Mouse (Mus musculus): ENCODE measurements around the gene Limk1. TPM values are rescaled to one million over a fixed set of nuclear protein-coding genes. Genes with fewer than 3 reads are reported as not detected.

Gene Limk1
- polyA plus RNA-seq, 1 experiment = 22.3 TPM

DNA sequence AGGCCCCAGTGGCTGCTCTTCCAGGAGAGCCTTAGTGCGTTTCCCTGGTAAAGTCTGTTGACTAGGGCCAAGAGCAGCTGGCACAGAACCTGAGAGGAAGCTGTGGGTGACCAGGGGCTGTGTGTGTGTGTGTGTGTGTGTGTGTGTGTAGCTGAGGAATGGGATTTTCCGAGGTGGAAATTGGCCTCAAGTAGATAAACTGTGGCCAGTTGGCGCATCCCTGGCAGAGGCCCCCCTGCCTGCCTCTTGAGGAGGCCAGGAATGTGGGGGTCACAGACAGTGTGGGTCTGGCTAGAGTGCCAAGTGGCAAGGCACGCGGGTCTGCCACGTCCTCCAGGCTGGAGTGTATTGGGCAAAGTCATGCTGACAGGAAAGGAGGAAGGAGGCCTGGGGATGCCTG, 20.9 kb upstream of the Limk1 start:
- Histone ChIP-seq H3K36me3 (ENCODE audit: control insufficient read depth, insufficient read depth) (no peaks in the 10 kb centered on the region), H3ac (ENCODE audit: control insufficient read depth, insufficient read length) (no peak overlapping the region), H3K27me3 (ENCODE audit: control insufficient read depth, insufficient read depth, insufficient read length) (peaks cover 42% of the 10 kb centered on the region), H3K79me2 (ENCODE audit: control insufficient read depth, insufficient read depth) (no peaks in the 10 kb centered on the region), H3K4me3 (no peak overlapping the region), H3K4me2 (ENCODE audit: low read depth) (no peak overlapping the region)
- TF ChIP-seq TCF3 (IDR thresholded peaks at IDR 0.05; ENCODE audit: insufficient read length, low read depth) (no peak), MYOD1 (IDR thresholded peaks at IDR 0.05; ENCODE audit: control insufficient read depth in 1 of 3, insufficient read length in 2 of 3, low read depth in 2 of 3) (no peak), E2F4 (IDR thresholded peaks at IDR 0.05; ENCODE audit: insufficient read depth) (no peak), CEBPB (IDR thresholded peaks at IDR 0.05; ENCODE audit: insufficient read depth, poor library complexity, severe bottlenecking) (no peak)

DNA sequence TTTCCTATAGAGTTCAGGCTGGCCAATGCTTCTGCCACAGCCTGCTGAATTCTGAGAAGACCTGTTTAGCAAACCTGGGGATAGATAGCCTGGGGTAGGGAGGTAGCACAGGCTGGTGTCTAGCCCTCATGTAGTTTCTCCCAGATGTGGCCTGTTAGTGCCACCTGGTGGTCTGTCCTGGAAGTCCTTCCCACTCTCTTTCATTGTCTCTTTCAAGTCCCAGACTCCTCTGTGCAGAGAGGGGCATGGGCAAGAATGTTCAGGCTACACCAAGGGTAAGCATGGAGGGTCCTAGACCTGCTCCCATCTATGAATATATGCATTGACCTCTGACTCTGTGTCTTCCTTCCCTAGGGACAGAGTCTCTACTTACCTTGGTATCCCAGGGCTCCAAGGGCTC, 15.8 kb upstream of the Limk1 start:
- H3K79me2 ChIP-seq (ENCODE audit: control insufficient read depth, insufficient read depth) = no peaks in the 10 kb centered on the region
- H3K27me3 ChIP-seq (ENCODE audit: control insufficient read depth, insufficient read depth, insufficient read length) = peaks cover 38% of the 10 kb centered on the region
- TF ChIP-seq TCF12 (IDR thresholded peaks at IDR 0.05; ENCODE audit: insufficient read depth, poor library complexity, severe bottlenecking) (no peak), MAX (IDR thresholded peaks at IDR 0.05; ENCODE audit: low read depth) (no peak), CEBPB (IDR thresholded peaks at IDR 0.05; ENCODE audit: insufficient read depth, poor library complexity, severe bottlenecking) (no peak), POLR2AphosphoS2 (IDR thresholded peaks at IDR 0.05; ENCODE audit: insufficient read length, low read depth) (no peak), POLR2A (IDR thresholded peaks at IDR 0.05; ENCODE audit: insufficient read length, low read depth) (no peak), SRF (IDR thresholded peaks at IDR 0.05; ENCODE audit: control insufficient read depth, insufficient read length, low read depth) (no peak), TCF3 (IDR thresholded peaks at IDR 0.05; ENCODE audit: insufficient read length, low read depth) (no peak), USF1 (IDR thresholded peaks at IDR 0.05; ENCODE audit: low read depth) (no peak), MYOD1 (IDR thresholded peaks at IDR 0.05; ENCODE audit: control insufficient read depth in 1 of 3, insufficient read length in 2 of 3, low read depth in 2 of 3) (no peak), MYOG (IDR thresholded peaks at IDR 0.05; ENCODE audit: control insufficient read depth in 1 of 3, insufficient read depth in 1 of 3, insufficient read length in 2 of 3, low read depth in 2 of 3) (no peak), REST (IDR thresholded peaks at IDR 0.05; ENCODE audit: insufficient read depth, insufficient read length) (no peak), E2F4 (IDR thresholded peaks at IDR 0.05; ENCODE audit: insufficient read depth) (no peak)
- no peaks in the 10 kb centered on the region for H3K36me3 ChIP-seq (ENCODE audit: control insufficient read depth, insufficient read depth)
- H3K4me2 ChIP-seq (ENCODE audit: low read depth) = no peak overlapping the region
- H3K4me3 ChIP-seq = no peak overlapping the region
- no peak overlapping the region for H3ac ChIP-seq (ENCODE audit: control insufficient read depth, insufficient read length)

DNA sequence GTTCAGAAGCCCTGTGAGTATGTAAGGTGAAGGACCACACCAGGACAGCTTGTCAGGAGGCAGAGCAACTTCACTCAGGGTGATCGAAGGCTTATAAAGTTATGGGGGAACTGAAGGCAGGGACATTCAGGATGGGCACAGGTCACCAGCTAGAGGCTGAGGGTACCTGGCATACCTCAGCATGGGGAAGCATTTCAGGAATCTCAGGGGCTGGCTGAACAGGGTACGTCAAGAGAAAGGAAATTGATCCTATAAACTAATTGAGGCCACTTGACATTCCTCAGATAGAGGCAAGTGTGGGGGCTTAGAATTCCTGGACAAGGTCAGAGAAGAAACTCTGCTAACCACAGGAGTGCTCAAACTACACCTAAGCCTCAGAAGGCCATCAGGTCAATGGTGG, 7.1 kb upstream of the Limk1 start:
- Histone ChIP-seq H3K4me3 (no peak overlapping the region), H3K36me3 (ENCODE audit: control insufficient read depth, insufficient read depth) (no peaks in the 10 kb centered on the region), H3K79me2 (ENCODE audit: control insufficient read depth, insufficient read depth) (no peaks in the 10 kb centered on the region)

DNA sequence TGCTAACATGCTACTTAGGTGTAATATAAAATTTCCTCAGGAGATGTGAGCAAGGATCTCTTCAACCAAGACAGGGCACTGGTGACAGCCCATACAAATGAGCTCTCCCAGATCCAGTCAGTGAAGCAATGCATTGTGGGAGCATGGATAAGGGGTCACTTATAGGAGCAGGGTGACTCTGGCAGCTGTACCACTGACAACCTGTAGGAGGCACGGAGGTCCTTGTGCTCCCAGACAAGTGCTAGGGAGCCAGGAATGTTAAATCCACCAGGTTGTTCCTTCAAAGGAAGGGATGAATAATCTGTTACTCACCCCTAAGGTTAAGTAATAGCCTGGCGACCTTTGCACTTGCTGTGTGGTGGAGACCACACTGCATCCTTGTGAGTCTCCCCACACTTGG, 6.7 kb upstream of the Limk1 start:
- no peak for TF ChIP-seq USF1 (IDR thresholded peaks at IDR 0.05; ENCODE audit: low read depth)
- TF ChIP-seq POLR2A (IDR thresholded peaks at IDR 0.05; ENCODE audit: insufficient read length, low read depth) = no peak
- no peak for TF ChIP-seq TCF12 (IDR thresholded peaks at IDR 0.05; ENCODE audit: insufficient read depth, poor library complexity, severe bottlenecking)
- no peak for TF ChIP-seq REST (IDR thresholded peaks at IDR 0.05; ENCODE audit: insufficient read depth, insufficient read length)
- no peak for TF ChIP-seq SRF (IDR thresholded peaks at IDR 0.05; ENCODE audit: control insufficient read depth, insufficient read length, low read depth)
- no peak for TF ChIP-seq MYOG (IDR thresholded peaks at IDR 0.05; ENCODE audit: control insufficient read depth in 1 of 3, insufficient read depth in 1 of 3, insufficient read length in 2 of 3, low read depth in 2 of 3)
- TF ChIP-seq MAX (IDR thresholded peaks at IDR 0.05; ENCODE audit: low read depth) = no peak
- no peak for TF ChIP-seq E2F4 (IDR thresholded peaks at IDR 0.05; ENCODE audit: insufficient read depth)
- TF ChIP-seq POLR2AphosphoS2 (IDR thresholded peaks at IDR 0.05; ENCODE audit: insufficient read length, low read depth) = no peak
- TF ChIP-seq CEBPB (IDR thresholded peaks at IDR 0.05; ENCODE audit: insufficient read depth, poor library complexity, severe bottlenecking) = no peak
- no peak for TF ChIP-seq TCF3 (IDR thresholded peaks at IDR 0.05; ENCODE audit: insufficient read length, low read depth)
- TF ChIP-seq MYOD1 (IDR thresholded peaks at IDR 0.05; ENCODE audit: control insufficient read depth in 1 of 3, insufficient read length in 2 of 3, low read depth in 2 of 3) = no peak
- Histone ChIP-seq H3K36me3 (ENCODE audit: control insufficient read depth, insufficient read depth) (no peaks in the 10 kb centered on the region), H3K4me2 (ENCODE audit: low read depth) (no peak overlapping the region), H3K79me2 (ENCODE audit: control insufficient read depth, insufficient read depth) (no peaks in the 10 kb centered on the region), H3K27me3 (ENCODE audit: control insufficient read depth, insufficient read depth, insufficient read length) (peaks cover 25% of the 10 kb centered on the region), H3K4me3 (no peak overlapping the region), H3ac (ENCODE audit: control insufficient read depth, insufficient read length) (no peak overlapping the region)

More for the DNA sequence above, 7.1 kb upstream of the Limk1 start:
- no peak overlapping the region for H3ac ChIP-seq (ENCODE audit: control insufficient read depth, insufficient read length)
- TF ChIP-seq E2F4 (IDR thresholded peaks at IDR 0.05; ENCODE audit: insufficient read depth) (no peak), USF1 (IDR thresholded peaks at IDR 0.05; ENCODE audit: low read depth) (no peak), TCF3 (IDR thresholded peaks at IDR 0.05; ENCODE audit: insufficient read length, low read depth) (no peak), MYOG (IDR thresholded peaks at IDR 0.05; ENCODE audit: control insufficient read depth in 1 of 3, insufficient read depth in 1 of 3, insufficient read length in 2 of 3, low read depth in 2 of 3) (no peak), MYOD1 (IDR thresholded peaks at IDR 0.05; ENCODE audit: control insufficient read depth in 1 of 3, insufficient read length in 2 of 3, low read depth in 2 of 3) (no peak)
- no peak overlapping the region for H3K4me2 ChIP-seq (ENCODE audit: low read depth)
- H3K27me3 ChIP-seq (ENCODE audit: control insufficient read depth, insufficient read depth, insufficient read length) = peaks cover 28% of the 10 kb centered on the region

DNA sequence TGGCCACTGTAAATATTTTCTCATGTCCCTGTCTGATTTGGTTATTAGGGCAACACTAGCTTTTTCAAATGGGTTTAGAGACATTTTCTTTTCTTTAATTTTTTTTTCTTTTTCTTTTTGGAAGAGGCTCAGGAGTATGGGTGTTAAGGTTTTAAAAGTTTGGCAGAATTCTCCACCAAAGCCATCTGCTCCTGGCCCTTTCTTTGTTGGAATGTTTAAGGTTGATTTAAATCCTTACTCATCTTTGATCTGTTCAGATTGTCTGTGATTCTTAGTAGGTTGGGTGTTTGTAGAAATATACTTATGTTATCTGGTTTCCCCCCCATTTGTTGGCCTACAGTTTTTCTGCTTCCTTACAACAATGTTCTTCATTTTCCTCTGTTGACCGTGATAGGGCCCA, 4.3 kb upstream of the Limk1 start:
- H3K79me2 ChIP-seq (ENCODE audit: control insufficient read depth, insufficient read depth) = peaks cover under 1% of the 10 kb centered on the region
- H3K4me3 ChIP-seq = no peak overlapping the region
- H3K4me2 ChIP-seq (ENCODE audit: low read depth) = no peak overlapping the region
- no peak overlapping the region for H3ac ChIP-seq (ENCODE audit: control insufficient read depth, insufficient read length)
- H3K27me3 ChIP-seq (ENCODE audit: control insufficient read depth, insufficient read depth, insufficient read length) = peaks cover 12% of the 10 kb centered on the region
- TF ChIP-seq REST (IDR thresholded peaks at IDR 0.05; ENCODE audit: insufficient read depth, insufficient read length) (no peak), USF1 (IDR thresholded peaks at IDR 0.05; ENCODE audit: low read depth) (no peak), E2F4 (IDR thresholded peaks at IDR 0.05; ENCODE audit: insufficient read depth) (no peak), MYOD1 (IDR thresholded peaks at IDR 0.05; ENCODE audit: control insufficient read depth in 1 of 3, insufficient read length in 2 of 3, low read depth in 2 of 3) (no peak), MAX (IDR thresholded peaks at IDR 0.05; ENCODE audit: low read depth) (no peak), POLR2AphosphoS2 (IDR thresholded peaks at IDR 0.05; ENCODE audit: insufficient read length, low read depth) (no peak), SRF (IDR thresholded peaks at IDR 0.05; ENCODE audit: control insufficient read depth, insufficient read length, low read depth) (no peak), TCF12 (IDR thresholded peaks at IDR 0.05; ENCODE audit: insufficient read depth, poor library complexity, severe bottlenecking) (no peak), CEBPB (IDR thresholded peaks at IDR 0.05; ENCODE audit: insufficient read depth, poor library complexity, severe bottlenecking) (no peak), TCF3 (IDR thresholded peaks at IDR 0.05; ENCODE audit: insufficient read length, low read depth) (no peak), MYOG (IDR thresholded peaks at IDR 0.05; ENCODE audit: control insufficient read depth in 1 of 3, insufficient read depth in 1 of 3, insufficient read length in 2 of 3, low read depth in 2 of 3) (no peak), POLR2A (IDR thresholded peaks at IDR 0.05; ENCODE audit: insufficient read length, low read depth) (no peak)
- H3K36me3 ChIP-seq (ENCODE audit: control insufficient read depth, insufficient read depth) = no peaks in the 10 kb centered on the region
